ENCODE assay signal across 9 mouse cellular contexts in the genomic region with DNA sequence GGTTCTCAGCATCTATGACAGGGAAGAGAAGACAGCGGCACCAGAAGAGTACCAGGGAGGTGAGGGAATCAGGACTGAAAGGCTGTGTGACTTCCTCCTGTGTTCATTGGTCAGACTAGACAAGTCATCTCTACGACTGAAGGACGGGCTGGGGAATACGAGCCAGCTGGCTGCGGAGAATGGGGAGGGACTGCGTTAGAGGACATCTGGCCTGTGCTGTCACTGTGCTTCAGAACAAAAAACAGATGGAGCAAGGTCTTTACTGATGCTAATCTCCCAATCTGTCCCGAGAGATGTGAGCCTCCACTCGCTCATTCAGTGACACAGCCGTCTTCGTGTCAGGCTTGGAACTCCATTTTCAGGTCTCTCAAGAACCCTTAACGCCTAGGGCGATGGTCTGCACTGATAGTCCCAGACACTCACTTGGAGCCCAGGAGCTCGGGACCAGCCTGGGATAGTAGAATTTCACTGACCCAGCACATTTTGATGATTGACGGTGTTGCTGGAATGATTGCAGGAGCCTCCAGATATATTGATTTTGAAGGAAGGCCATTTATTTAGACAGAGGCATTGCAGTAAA. TPM values are rescaled to one million over a fixed set of nuclear protein-coding genes. Genes with fewer than 3 reads are reported as not detected.
DNase-seq lines count a peak whose midpoint lies in the region; ATAC-seq and TF ChIP-seq lines count a peak whose summit lies in the region.
"Had no signal": no experiment of that assay in that cellular context is flagged by ENCODE, and none has a peak within 500 bp of the region (broad histone marks: within the 10 kb centered on the region; RNA-seq: fewer than 3 reads in every experiment).

No protein-coding gene starts in this region.

- H3K9me3 ChIP-seq in intestine, embryonic 14.5 days (ENCODE audit: control insufficient read depth, low read length) = no peaks in the 10 kb centered on the region
- H3K9me3 ChIP-seq in intestine, postnatal 0 days (ENCODE audit: control insufficient read depth) = no peaks in the 10 kb centered on the region
- H3K9me3 ChIP-seq: embryonic facial prominence, embryonic 13.5 days had no signal

- ATAC-seq in intestine, embryonic 14.5 days (replicated peaks; ENCODE audit: low FRiP score, low TSS enrichment, low read depth) = no peak
- no peak for ATAC-seq in intestine, postnatal 0 days
- no peak for ATAC-seq in erythroid progenitor cell, adult 5-6 weeks (replicated peaks; ENCODE audit: low FRiP score, poor library complexity, severe bottlenecking)

- no peak overlapping the region for H3K27ac ChIP-seq in intestine, embryonic 14.5 days (ENCODE audit: low read depth)
- no peak overlapping the region for H3K27ac ChIP-seq in intestine, postnatal 0 days (ENCODE audit: low read depth, low read length)
- H3K27ac ChIP-seq: embryonic facial prominence, embryonic 13.5 days had no signal

- DNase-seq in intestine, embryonic 14.5 days (ENCODE audit: low spot score) = peak; percentile 49
- DNase-seq in brain, adult 2 months (ENCODE audit: low read depth, low spot score) = peak; percentile 79
- DNase-seq in gastrocnemius, postnatal 14 days = peak; percentile 73
- peak; percentile 55 for DNase-seq in mesoderm, embryonic 11.5 days (ENCODE audit: low read depth, low spot score)
- DNase-seq in thymus, postnatal 14 days = no peak
- DNase-seq in thymus, postnatal 4 days = no peak

- intact Hi-C loops in gastrocnemius, postnatal 14 days (cut with DNase I; ENCODE audit: low total_unique reads) = no loop called here

- no peaks in the 10 kb centered on the region for H3K36me3 ChIP-seq in intestine, embryonic 14.5 days (ENCODE audit: control insufficient read depth, insufficient read depth, low read length)
- H3K36me3 ChIP-seq in intestine, postnatal 0 days (ENCODE audit: control insufficient read depth, insufficient read depth) = no peaks in the 10 kb centered on the region
- H3K36me3 ChIP-seq: embryonic facial prominence, embryonic 13.5 days had no signal

- 50% methylated on average over 14 of the region's 14 CpGs for WGBS in intestine, embryonic 14.5 days
- 71% methylated on average over 14 of the region's 14 CpGs for WGBS in intestine, postnatal 0 days

- no peak overlapping the region for H3K9ac ChIP-seq in intestine, embryonic 14.5 days (ENCODE audit: low read length)
- H3K9ac ChIP-seq in intestine, postnatal 0 days (ENCODE audit: low read depth, low read length) = no peak overlapping the region
- H3K9ac ChIP-seq: embryonic facial prominence, embryonic 13.5 days had no signal

- H3K4me2 ChIP-seq in intestine, embryonic 14.5 days (ENCODE audit: low read length) = no peak overlapping the region
- no peak overlapping the region for H3K4me2 ChIP-seq in intestine, postnatal 0 days (replicated peaks; ENCODE audit: low read depth)
- H3K4me2 ChIP-seq: embryonic facial prominence, embryonic 13.5 days had no signal

- peaks cover 13% of the 10 kb centered on the region; the same call in 1 of the 2 replicates for H3K4me1 ChIP-seq in intestine, embryonic 14.5 days (replicated peaks; ENCODE audit: control insufficient read depth, insufficient read depth, low read length)
- H3K4me1 ChIP-seq in intestine, postnatal 0 days (replicated peaks; ENCODE audit: control insufficient read depth, insufficient read depth, low read length) = peaks cover 6% of the 10 kb centered on the region; the same call in 1 of the 2 replicates

- H3K4me3 ChIP-seq in intestine, embryonic 14.5 days (ENCODE audit: low read depth, low read length) = no peak overlapping the region
- H3K4me3 ChIP-seq in intestine, postnatal 0 days (ENCODE audit: low read depth, low read length) = no peak overlapping the region
- H3K4me3 ChIP-seq: embryonic facial prominence, embryonic 13.5 days had no signal

- no peak for TF ChIP-seq CTCF in intestine, postnatal 0 days (IDR thresholded peaks at IDR 0.05; ENCODE audit: low read depth)

- no peaks in the 10 kb centered on the region for H3K27me3 ChIP-seq in intestine, embryonic 14.5 days (replicated peaks; ENCODE audit: control insufficient read depth, insufficient read depth, low read length)
- H3K27me3 ChIP-seq in intestine, postnatal 0 days (replicated peaks; ENCODE audit: control insufficient read depth, insufficient read depth, low read length) = no peaks in the 10 kb centered on the region
- H3K27me3 ChIP-seq: embryonic facial prominence, embryonic 13.5 days had no signal

RNA-seq across cellular contexts. Expression of gene Heg1, which starts 10.6 kb away (rescaled TPM):
- 26.5 and 28.4 TPM in 2 replicates for polyA plus RNA-seq in intestine, embryonic 14.5 days (2014; fragmentation: Nextera tagmentation; extraction: Ambion mirVana)
- 11.6 and 13.0 TPM in 2 replicates for polyA plus RNA-seq in intestine, postnatal 0 days (2015; fragmentation: Nextera tagmentation; extraction: Ambion mirVana)
- 10 to 100 TPM; 48.0 to 56.4 TPM for total RNA-seq in gastrocnemius, postnatal 14 days (2021)
- 7.9 and 12.2 TPM in 2 replicates for total RNA-seq in erythroid progenitor cell, adult 5-6 weeks (2015; ENCODE audit: low replicate concordance)
- 1.8 and 4.0 TPM in 2 replicates for total RNA-seq in erythroid progenitor cell, adult 5-6 weeks (2017; ENCODE audit: low replicate concordance)

Comparison
In these comparisons a context has a peak if more than half of its experiments do, and no peak if none do; other contexts are left out.
1. DNase-seq: peak in intestine, embryonic 14.5 days (single experiment), brain, adult 2 months (single experiment), gastrocnemius, postnatal 14 days (single experiment) and mesoderm, embryonic 11.5 days (single experiment); none in thymus, postnatal 14 days (single experiment) and thymus, postnatal 4 days (single experiment).